Mouse (Mus musculus) layer of hippocampus, adult 9-11 months (tissue): Measurements from ENCODE around the gene Ank3.
"Not testable (repeated sequence)": the region's sequence is repeated elsewhere in the genome, so short reads cannot be mapped to it uniquely, and the experiment has no call there.

ENCODE experiments used
- DNase-seq: peaks from one replicate; pipeline ENCODE4 v3.0.0; 2022

The Ank3 gene

GRCm38 (mm10) chr10:69859848-69860479 lies 461.4 kb downstream of the Ank3 start:
- DNase-seq, result no peak

GRCm38 (mm10) chr10:69862829-69863228 lies 464.3 kb downstream of the Ank3 start:
- DNase-seq, result no peak

- DNase-seq, result peak; percentile 61
Observed at GRCm38 (mm10) chr10:69870348-69870747, 471.8 kb downstream of the Ank3 start.

GRCm38 (mm10) chr10:69870947-69871346 lies 472.4 kb downstream of the Ank3 start:
- DNase-seq, result no peak

GRCm38 (mm10) chr10:69872182-69872741 lies 473.7 kb downstream of the Ank3 start:
- no peak for DNase-seq

- DNase-seq, result no peak
Observed at GRCm38 (mm10) chr10:69872892-69873291, 474.3 kb downstream of the Ank3 start.

GRCm38 (mm10) chr10:69874806-69875205 lies 476.2 kb downstream of the Ank3 start:
- no peak for DNase-seq

GRCm38 (mm10) chr10:69883935-69884680 lies 485.5 kb downstream of the Ank3 start:
- DNase-seq, result no peak

- peak; percentile 68 for DNase-seq
Observed at GRCm38 (mm10) chr10:69888399-69888798, 489.8 kb downstream of the Ank3 start.

- DNase-seq, result no peak
Observed at GRCm38 (mm10) chr10:69889779-69890178, 491.2 kb downstream of the Ank3 start.

GRCm38 (mm10) chr10:69890389-69890985 lies 491.9 kb downstream of the Ank3 start:
- no peak for DNase-seq

- DNase-seq, result no peak
Observed at GRCm38 (mm10) chr10:69892162-69892561, 493.6 kb downstream of the Ank3 start.

- no peak for DNase-seq
Observed at GRCm38 (mm10) chr10:69895606-69896005, 497.0 kb downstream of the Ank3 start.

GRCm38 (mm10) chr10:69897927-69898326 lies 499.4 kb downstream of the Ank3 start:
- peak; percentile 72 for DNase-seq

GRCm38 (mm10) chr10:69898821-69899220 lies 500.2 kb downstream of the Ank3 start:
- no peak for DNase-seq

- DNase-seq, result no peak
Observed at GRCm38 (mm10) chr10:69899788-69900187, 501.2 kb downstream of the Ank3 start.

GRCm38 (mm10) chr10:69902024-69902423 lies 503.5 kb downstream of the Ank3 start:
- DNase-seq, result no peak

- no peak for DNase-seq
Observed at GRCm38 (mm10) chr10:69904321-69904720, 505.7 kb downstream of the Ank3 start.

- no peak for DNase-seq
Observed at GRCm38 (mm10) chr10:69907795-69908764, 509.5 kb downstream of the Ank3 start.

GRCm38 (mm10) chr10:69909856-69910255 lies 511.3 kb downstream of the Ank3 start:
- DNase-seq, result no peak

- DNase-seq, result peak; percentile 47
Observed at GRCm38 (mm10) chr10:69910304-69910703, 511.7 kb downstream of the Ank3 start.

GRCm38 (mm10) chr10:69910726-69911125 lies 512.2 kb downstream of the Ank3 start:
- not testable (repeated sequence) for DNase-seq

GRCm38 (mm10) chr10:69915566-69915965 lies 517.0 kb downstream of the Ank3 start:
- DNase-seq, result no peak
